Mouse (Mus musculus) neural tube, embryonic 13.5 days (tissue): ENCODE measurements at regions not wholly inside any gene's neighbourhood (a gene's known extent, or its start where the extent isn't known, plus 50 kb on each side); places are given as distances from the start of the nearest gene placed in this dataset.

Experiments used
- ATAC-seq: fragments of 200-750 bp; cut with Nextera tagmentation; 2 replicates; pipeline ENCODE4 v1.8.0; 2017; ENCODE audit warnings: low read depth, mild to moderate bottlenecking, moderate TSS enrichment, moderate library complexity
- H3K27ac ChIP-seq: fragments of 300-500 bp; sonication (generic); replicated peaks from 2 replicates; pipeline ENCODE4 v1.5.1; 2015; ENCODE audit warnings: moderate library complexity, mild to moderate bottlenecking, inconsistent platforms
- H3K27me3 ChIP-seq: fragments of 300-500 bp; sonication (generic); 2 replicates; pipeline ENCODE4 v1.6.1; 2015; ENCODE audit warnings: mild to moderate bottlenecking, inconsistent platforms
- H3K36me3 ChIP-seq: fragments of 300-500 bp; sonication (generic); 2 replicates; pipeline ENCODE4 v1.6.1; 2015; ENCODE audit warnings: mild to moderate bottlenecking, inconsistent platforms
- H3K4me1 ChIP-seq: fragments of 300-500 bp; sonication (generic); replicated peaks from 2 replicates; pipeline ENCODE4 v1.6.1; 2015; ENCODE audit warnings: inconsistent platforms
- H3K4me2 ChIP-seq: fragments of 300-500 bp; sonication (generic); 2 replicates; pipeline ENCODE4 v1.6.1; 2015; ENCODE audit warnings: inconsistent platforms, mild to moderate bottlenecking, moderate library complexity
- H3K4me3 ChIP-seq: fragments of 300-500 bp; sonication (generic); 2 replicates; pipeline ENCODE4 v1.5.1; 2015; ENCODE audit warnings: mild to moderate bottlenecking, inconsistent platforms
- H3K9ac ChIP-seq: fragments of 300-500 bp; sonication (generic); 2 replicates; pipeline ENCODE4 v1.6.1; 2015; ENCODE audit warnings: moderate library complexity, mild to moderate bottlenecking, inconsistent platforms
- H3K9me3 ChIP-seq: fragments of 300-500 bp; sonication (generic); 2 replicates; pipeline ENCODE4 v1.6.1; 2016; ENCODE audit warnings: inconsistent platforms
- WGBS: fragments of 180-500 bp; shearing (Covaris S2); methylation state at CpG from one replicate; pipeline ENCODE4 v1.1.7; 2015; 5-methylcytosine and 5-hydroxymethylcytosine counted together

DNA sequence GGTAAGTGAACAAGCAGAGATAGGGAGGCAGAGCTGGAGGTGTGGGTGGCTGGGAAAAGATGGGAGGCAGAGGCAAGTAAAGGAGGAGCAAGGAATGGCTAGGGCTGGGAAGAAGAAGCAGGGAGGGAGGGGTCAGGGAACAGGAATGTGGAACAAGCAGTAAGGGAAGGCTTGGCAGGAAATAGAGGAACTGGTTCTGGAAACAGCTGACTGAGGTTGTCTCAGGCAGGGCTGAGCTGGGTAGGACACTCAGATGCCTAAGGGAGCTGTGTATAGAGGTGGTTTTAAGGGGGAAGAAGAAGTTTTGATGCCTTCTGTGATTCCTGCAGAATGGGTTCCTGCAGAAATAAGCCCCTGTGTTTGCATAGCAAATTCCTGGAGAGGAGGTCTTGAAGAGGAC is 92.7 kb downstream of the Nucb2 start:
- ATAC-seq = no peak
- H3K27me3 ChIP-seq = no peaks in the 10 kb centered on the region
- no peaks in the 10 kb centered on the region for H3K36me3 ChIP-seq
- H3K4me1 ChIP-seq = no peaks in the 10 kb centered on the region
- H3K9me3 ChIP-seq = peaks cover 11% of the 10 kb centered on the region; the same call in 1 of the 2 replicates
- no peak overlapping the region for H3K4me3 ChIP-seq
- no peak overlapping the region for H3K27ac ChIP-seq
- no peak overlapping the region for H3K4me2 ChIP-seq
- no peak overlapping the region for H3K9ac ChIP-seq

DNA sequence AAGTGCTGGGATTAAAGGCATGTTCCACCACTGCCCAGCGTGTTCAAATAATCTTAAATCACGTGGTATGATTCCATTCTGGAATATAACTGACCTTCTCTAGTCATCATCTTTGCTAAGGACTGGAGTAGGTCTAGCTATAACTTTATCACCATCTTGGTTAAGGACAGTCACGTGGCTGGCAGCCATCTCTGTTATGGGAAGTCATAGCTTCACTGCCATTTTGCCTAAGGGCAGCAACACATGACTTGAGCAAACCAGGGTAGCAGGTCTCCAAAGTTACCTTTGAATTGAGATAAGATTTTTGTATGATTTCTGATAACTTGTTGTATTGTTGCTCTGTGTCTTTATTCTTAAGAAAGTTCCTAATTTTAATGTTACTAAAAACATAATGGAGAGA is 96.2 kb downstream of the Nucb2 start:
- WGBS = 85% methylated on average over 3 of the region's 3 CpGs
- Histone ChIP-seq H3K36me3 (no peaks in the 10 kb centered on the region), H3K27ac (no peak overlapping the region), H3K27me3 (no peaks in the 10 kb centered on the region), H3K4me3 (no peak overlapping the region), H3K4me1 (no peaks in the 10 kb centered on the region), H3K9ac (no peak overlapping the region), H3K9me3 (peaks cover 11% of the 10 kb centered on the region; the same call in 1 of the 2 replicates), H3K4me2 (no peak overlapping the region)
- ATAC-seq = no peak

DNA sequence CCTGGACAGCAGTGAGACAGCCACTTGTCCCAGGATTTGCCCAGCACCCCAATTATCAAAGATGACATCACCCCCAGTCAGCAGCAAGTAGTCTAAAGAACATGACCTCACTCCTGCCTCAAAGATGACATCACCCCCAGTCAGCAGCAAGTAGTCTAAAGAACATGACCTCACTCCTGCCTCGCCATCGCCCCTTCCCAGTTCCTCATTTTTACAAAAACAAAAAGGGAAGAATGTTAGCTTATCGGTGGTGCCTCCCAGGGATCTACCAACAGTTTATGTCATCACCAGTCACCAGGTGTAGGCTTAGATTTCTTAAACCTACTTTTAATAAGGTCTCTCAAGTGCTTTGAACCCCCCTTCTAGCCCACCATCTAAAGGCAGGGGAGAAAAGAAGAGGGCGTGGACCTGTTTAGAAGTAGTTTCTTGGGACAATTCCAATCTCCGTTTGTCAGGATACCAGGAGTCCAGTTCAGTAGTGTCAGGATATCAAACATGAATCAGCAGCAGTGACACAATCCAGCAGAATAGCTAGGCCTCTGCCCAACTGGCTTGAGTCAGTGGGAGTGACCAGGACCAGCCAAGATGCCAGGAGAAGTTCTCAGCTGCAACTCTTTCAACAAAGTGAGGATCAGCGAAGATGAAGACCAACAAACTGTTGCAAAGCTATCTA is 99.1 kb downstream of the Nucb2 start:
- Histone ChIP-seq H3K27me3 (no peaks in the 10 kb centered on the region), H3K9ac (no peak overlapping the region), H3K4me2 (no peak overlapping the region), H3K4me3 (no peak overlapping the region), H3K27ac (no peak overlapping the region), H3K36me3 (no peaks in the 10 kb centered on the region), H3K4me1 (0 out of 2 replicates have a peak, but pooled peaks cover 7% of the 10 kb centered on the region), H3K9me3 (peaks cover 11% of the 10 kb centered on the region; the same call in 1 of the 2 replicates)
- no peak for ATAC-seq
- WGBS = 89% methylated on average over 6 of the region's 6 CpGs

DNA sequence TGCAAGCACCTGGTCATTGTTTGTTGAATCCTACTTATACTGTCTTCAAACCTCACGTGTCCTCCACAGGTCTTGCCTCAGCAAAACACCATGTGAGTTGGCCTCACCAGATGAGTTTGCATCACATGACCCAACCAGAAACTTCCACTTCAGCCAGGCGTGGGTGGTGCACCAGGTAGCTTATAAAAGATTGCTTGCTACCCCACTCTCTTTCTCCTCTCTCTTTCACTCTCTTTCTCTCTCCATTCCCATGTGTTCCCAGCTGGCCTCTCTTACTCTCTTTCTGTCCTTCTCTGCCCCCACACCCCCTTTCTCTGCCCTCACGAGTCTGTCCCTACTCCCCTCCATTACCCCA is 99.6 kb downstream of the Nucb2 start:
- Histone ChIP-seq H3K4me1 (0 out of 2 replicates have a peak, but pooled peaks cover 7% of the 10 kb centered on the region), H3K4me3 (no peak overlapping the region), H3K27me3 (no peaks in the 10 kb centered on the region), H3K27ac (no peak overlapping the region), H3K36me3 (no peaks in the 10 kb centered on the region), H3K9ac (no peak overlapping the region), H3K4me2 (no peak overlapping the region), H3K9me3 (peaks cover 11% of the 10 kb centered on the region; the same call in 1 of the 2 replicates)
- WGBS = 87% methylated on average over 3 of the region's 3 CpGs
- no peak for ATAC-seq

GRCm38 (mm10) chr7:116606255-116606654 is 102.1 kb downstream of the Nucb2 start:
- WGBS = 84% methylated on average over 6 of the region's 6 CpGs
- Histone ChIP-seq H3K27me3 (no peaks in the 10 kb centered on the region), H3K27ac (no peak overlapping the region), H3K4me1 (0 out of 2 replicates have a peak, but pooled peaks cover 7% of the 10 kb centered on the region), H3K9ac (no peak overlapping the region), H3K4me3 (no peak overlapping the region), H3K9me3 (peaks cover 4% of the 10 kb centered on the region; the same call in 1 of the 2 replicates), H3K36me3 (no peaks in the 10 kb centered on the region), H3K4me2 (no peak overlapping the region)
- no peak for ATAC-seq

DNA sequence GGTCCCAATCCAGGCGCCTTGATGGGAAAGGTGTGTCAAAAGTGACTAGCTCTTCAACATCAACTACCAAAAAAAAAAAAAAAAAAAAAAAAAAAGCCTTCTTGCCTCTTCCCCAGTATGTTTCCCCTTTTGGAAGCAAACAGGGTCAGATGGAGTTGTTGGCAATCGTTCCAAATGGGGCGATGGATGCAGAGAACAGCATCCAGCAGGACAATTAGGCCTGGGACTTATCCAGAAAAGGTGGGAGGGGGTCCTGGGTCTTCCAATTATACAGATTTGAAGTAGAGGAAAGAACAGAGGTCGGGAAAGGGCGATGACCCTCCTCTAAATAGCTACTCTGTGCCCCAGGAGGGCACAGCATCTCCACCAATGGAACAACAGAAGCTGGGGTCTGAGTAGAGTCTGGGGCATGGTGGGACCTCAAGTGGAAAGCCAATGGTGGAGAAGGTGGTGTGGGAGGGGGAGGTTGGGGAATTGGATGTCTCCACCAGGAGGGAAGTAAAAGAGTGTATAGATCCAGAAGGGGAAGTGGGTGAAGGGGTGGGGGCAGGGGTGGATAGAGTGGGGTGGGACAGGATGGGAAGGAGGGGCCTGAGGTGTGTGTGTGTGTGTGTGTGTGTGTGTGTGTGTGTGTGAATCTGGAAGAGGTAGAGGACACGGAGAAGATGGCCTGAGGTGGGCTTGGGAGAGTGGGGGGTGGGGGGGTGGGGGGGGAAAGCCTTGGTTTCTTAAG is 102.7 kb downstream of the Nucb2 start:
- no peak for ATAC-seq
- H3K27ac ChIP-seq = no peak overlapping the region

GRCm38 (mm10) chr7:116607628-116608225 is 103.6 kb downstream of the Nucb2 start:
- peak overlapping the region; percentile 24 for H3K4me3 ChIP-seq
- 0 out of 2 replicates have a peak, but pooled peaks cover 7% of the 10 kb centered on the region for H3K4me1 ChIP-seq
- WGBS = 4% methylated on average over 15 of the region's 15 CpGs
- H3K27ac ChIP-seq = no peak overlapping the region
- peak; percentile 48 for ATAC-seq
- no peaks in the 10 kb centered on the region for H3K9me3 ChIP-seq
- no peaks in the 10 kb centered on the region for H3K27me3 ChIP-seq
- peak overlapping the region; percentile 56 for H3K4me2 ChIP-seq
- H3K9ac ChIP-seq = peak overlapping the region; percentile 52
- H3K36me3 ChIP-seq = no peaks in the 10 kb centered on the region

More for the DNA sequence above, 102.7 kb downstream of the Nucb2 start:
- Histone ChIP-seq H3K9me3 (no peaks in the 10 kb centered on the region), H3K4me2 (no peak overlapping the region), H3K4me1 (0 out of 2 replicates have a peak, but pooled peaks cover 7% of the 10 kb centered on the region), H3K27me3 (no peaks in the 10 kb centered on the region), H3K4me3 (no peak overlapping the region), H3K36me3 (no peaks in the 10 kb centered on the region), H3K9ac (no peak overlapping the region)
- 65% methylated on average over 6 of the region's 6 CpGs for WGBS

- Histone ChIP-seq H3K9ac (peak overlapping the region; percentile 52; the same call in 1 of the 2 replicates), H3K36me3 (no peaks in the 10 kb centered on the region), H3K27ac (no peak overlapping the region), H3K4me2 (peak overlapping the region; percentile 56), H3K4me1 (0 out of 2 replicates have a peak, but pooled peaks cover 7% of the 10 kb centered on the region), H3K9me3 (no peaks in the 10 kb centered on the region), H3K27me3 (no peaks in the 10 kb centered on the region), H3K4me3 (peak overlapping the region; percentile 24)
- peak; percentile 70 for ATAC-seq
- 25% methylated on average over 15 of the region's 15 CpGs for WGBS
Measured at GRCm38 (mm10) chr7:116608350-116609085, 104.3 kb downstream of the Nucb2 start.

DNA sequence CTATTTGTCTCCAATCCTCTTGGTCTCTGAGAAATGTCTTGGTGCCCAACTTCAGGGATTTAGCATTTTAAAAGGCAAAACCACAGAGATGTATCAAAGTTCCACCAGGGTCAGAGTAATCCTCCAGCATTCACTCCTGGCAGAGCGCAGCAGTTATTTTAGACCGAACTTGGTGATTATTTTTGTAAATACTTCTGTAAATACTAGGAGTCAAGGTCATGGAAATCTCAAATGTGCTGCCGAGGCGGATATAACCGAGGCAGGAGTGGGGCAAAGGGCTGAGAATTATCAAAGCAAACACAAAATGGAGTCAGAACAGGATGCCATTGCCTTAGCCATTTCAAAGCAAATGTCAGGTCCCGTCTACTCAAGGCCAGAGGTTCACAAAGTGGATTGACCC is 105.2 kb downstream of the Nucb2 start:
- Histone ChIP-seq H3K9ac (no peak overlapping the region), H3K9me3 (no peaks in the 10 kb centered on the region), H3K4me3 (no peak overlapping the region), H3K4me1 (0 out of 2 replicates have a peak, but pooled peaks cover 7% of the 10 kb centered on the region), H3K27ac (no peak overlapping the region), H3K4me2 (no peak overlapping the region), H3K27me3 (no peaks in the 10 kb centered on the region), H3K36me3 (no peaks in the 10 kb centered on the region)
- no peak for ATAC-seq
- WGBS = 85% methylated on average over 6 of the region's 6 CpGs

DNA sequence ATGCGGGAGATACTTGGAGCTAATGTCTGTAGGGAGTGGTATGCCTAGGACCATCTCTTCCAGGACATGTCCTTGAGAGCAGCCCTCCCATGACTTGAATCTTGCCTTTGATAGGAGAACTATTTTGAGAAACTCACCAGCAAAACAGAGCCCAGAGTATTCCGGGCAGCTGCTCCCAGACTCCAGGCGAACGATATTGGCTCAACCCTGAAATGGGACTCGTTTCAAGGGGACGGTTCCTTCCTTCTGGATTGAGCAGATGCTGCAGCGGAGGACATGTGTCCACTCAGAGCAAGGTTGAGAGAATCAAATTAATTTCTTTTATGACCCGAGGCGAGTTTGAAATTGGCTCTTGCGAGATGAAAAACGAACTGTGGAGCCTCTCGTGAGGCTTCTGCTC is 105.7 kb downstream of the Nucb2 start:
- no peaks in the 10 kb centered on the region for H3K9me3 ChIP-seq
- H3K4me3 ChIP-seq = no peak overlapping the region
- H3K27me3 ChIP-seq = no peaks in the 10 kb centered on the region
- no peak for ATAC-seq
- H3K27ac ChIP-seq = no peak overlapping the region
- H3K4me1 ChIP-seq = 0 out of 2 replicates have a peak, but pooled peaks cover 7% of the 10 kb centered on the region
- no peak overlapping the region for H3K9ac ChIP-seq
- no peak overlapping the region for H3K4me2 ChIP-seq
- 79% methylated on average over 12 of the region's 12 CpGs for WGBS
- H3K36me3 ChIP-seq = no peaks in the 10 kb centered on the region

DNA sequence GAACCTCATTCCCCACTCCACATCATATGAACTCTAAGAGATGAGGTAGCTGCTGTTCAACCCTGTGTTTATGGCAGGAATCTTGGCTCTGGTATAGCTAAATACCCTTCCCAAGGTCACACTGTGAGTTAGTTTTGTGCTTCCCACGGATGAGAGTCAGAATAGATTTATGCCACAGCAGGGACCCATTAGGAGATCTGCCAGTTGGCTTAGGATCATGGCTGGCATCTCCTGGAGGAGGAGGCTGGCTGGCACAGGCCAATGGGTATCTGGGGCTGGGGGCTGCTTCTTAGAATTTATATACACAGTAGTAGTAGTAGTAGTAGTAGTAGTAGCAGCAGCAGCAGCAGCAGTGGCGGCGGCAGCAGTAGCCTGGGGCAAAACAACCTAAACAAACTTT is 111.8 kb downstream of the Nucb2 start:
- WGBS = 59% methylated on average over 3 of the region's 3 CpGs
- Histone ChIP-seq H3K4me3 (no peak overlapping the region), H3K9ac (no peak overlapping the region), H3K4me2 (no peak overlapping the region), H3K27me3 (no peaks in the 10 kb centered on the region), H3K27ac (no peak overlapping the region), H3K4me1 (peaks cover 7% of the 10 kb centered on the region), H3K36me3 (no peaks in the 10 kb centered on the region), H3K9me3 (no peaks in the 10 kb centered on the region)
- peak; percentile 53; the same call in 1 of the 2 replicates for ATAC-seq

DNA sequence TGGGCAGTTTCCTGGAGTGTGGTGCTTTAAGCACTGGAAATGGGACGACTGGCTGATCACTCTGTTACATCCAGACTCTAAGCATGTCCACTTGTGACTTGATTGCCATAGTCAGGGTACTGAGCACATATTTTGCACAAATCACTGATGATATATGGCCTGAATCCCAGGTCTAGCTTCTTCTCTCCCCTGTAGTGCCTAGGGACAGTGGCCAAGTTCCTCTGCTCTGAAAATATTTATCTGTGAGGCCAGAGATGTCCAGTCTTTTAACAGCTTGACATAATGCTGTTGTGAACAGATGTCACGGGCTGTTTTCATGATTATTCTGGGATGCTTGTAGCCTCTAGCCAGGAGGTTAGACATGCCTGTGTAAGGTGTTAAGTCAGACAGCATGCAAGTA is 115.5 kb downstream of the Nucb2 start:
- H3K4me3 ChIP-seq = no peak overlapping the region
- no peak overlapping the region for H3K4me2 ChIP-seq
- peaks cover 7% of the 10 kb centered on the region for H3K4me1 ChIP-seq
- no peak overlapping the region for H3K9ac ChIP-seq
- WGBS = 66% methylated on average over 2 of the region's 2 CpGs
- H3K27me3 ChIP-seq = no peaks in the 10 kb centered on the region
- no peaks in the 10 kb centered on the region for H3K9me3 ChIP-seq
- no peak for ATAC-seq
- H3K27ac ChIP-seq = no peak overlapping the region
- H3K36me3 ChIP-seq = no peaks in the 10 kb centered on the region
